Mouse (Mus musculus): ENCODE measurements around the gene Slc17a4. TPM values are rescaled to one million over a fixed set of nuclear protein-coding genes. Genes with fewer than 3 reads are reported as not detected.

The Slc17a4 gene
- total and polyA plus RNA-seq, 3 experiments, result 0.54 TPM; not detected in 2

GRCm38 (mm10) chr13:23913791-23914306 is 960 bp downstream of the Slc17a4 start:
- DNase-seq (ENCODE audit: low read depth, low spot score), result peak; percentile 93
- peak overlapping the region; percentile 93 for H3K27ac ChIP-seq (ENCODE audit: control insufficient read depth, low read depth, low read length)
- no peaks in the 10 kb centered on the region for H3K27me3 ChIP-seq (ENCODE audit: control insufficient read depth in 1 of 2, insufficient read depth in 2 of 2, low read length in 2 of 2)
- H3K9me3 ChIP-seq (replicated peaks; ENCODE audit: insufficient read depth, low read length), result no peaks in the 10 kb centered on the region
- H3K36me3 ChIP-seq (ENCODE audit: control insufficient read depth in 1 of 2, insufficient read depth in 2 of 2, low read length in 2 of 2), result peaks cover 0 to 48% of the 10 kb centered on the region in 2 experiments; a peak in 2 of 4 replicates
- peaks cover 26 to 45% of the 10 kb centered on the region in 2 experiments for H3K4me1 ChIP-seq (ENCODE audit: control insufficient read depth in 1 of 2, insufficient read depth in 2 of 2, low read length in 2 of 2)
- no peak overlapping the region for H3K4me3 ChIP-seq (ENCODE audit: control insufficient read depth in 1 of 2, insufficient read depth in 1 of 2, low read depth in 2 of 2, low read length in 2 of 2)
- peak overlapping the region; percentile 13; the same call in 1 of the 2 replicates for H3K9ac ChIP-seq (ENCODE audit: control insufficient read depth, low read depth, low read length, poor library complexity, severe bottlenecking)
- no peaks in the 10 kb centered on the region for H3K79me2 ChIP-seq (ENCODE audit: control insufficient read depth, insufficient read depth, low read length, poor library complexity)
- TF ChIP-seq JUND (IDR thresholded peaks at IDR 0.05; ENCODE audit: low read depth, low read length), result peak; percentile 91
- no peak for TF ChIP-seq ZKSCAN1 (IDR thresholded peaks at IDR 0.05; ENCODE audit: low read depth, low read length)
- TF ChIP-seq MAZ (IDR thresholded peaks at IDR 0.05; ENCODE audit: low read depth, low read length), result 0 out of 2 replicates have a peak, but pooled peaks have one; percentile 58
- no peak for TF ChIP-seq CHD1 (IDR thresholded peaks at IDR 0.05; ENCODE audit: low read depth, low read length)
- TF ChIP-seq POLR2AphosphoS5 (IDR thresholded peaks at IDR 0.05; ENCODE audit: borderline replicate concordance, low read depth, low read length), result no peak
- peak; percentile 94 for TF ChIP-seq SIN3A (IDR thresholded peaks at IDR 0.05; ENCODE audit: low read length)
- TF ChIP-seq GATA1 (IDR thresholded peaks at IDR 0.05; ENCODE audit: low read depth, low read length), result peak; percentile 96
- no peak for TF ChIP-seq NELFE (IDR thresholded peaks at IDR 0.05; ENCODE audit: low read depth, low read length)
- TF ChIP-seq POLR2AphosphoS2 (IDR thresholded peaks at IDR 0.05; ENCODE audit: low read length), result no peak
- peak; percentile 91 for TF ChIP-seq TCF12 (IDR thresholded peaks at IDR 0.05; ENCODE audit: low read depth, low read length)
- TF ChIP-seq BHLHE40 (IDR thresholded peaks at IDR 0.05; ENCODE audit: borderline replicate concordance, low read depth, low read length), result peak; percentile 90
- TF ChIP-seq CTCF (IDR thresholded peaks at IDR 0.05 in 2 of 3, conservative IDR thresholded peaks at IDR 0.05 in 1 of 3; ENCODE audit: control insufficient read depth in 1 of 3, insufficient read depth in 1 of 3, low read depth in 2 of 3, low read length in 3 of 3, poor library complexity in 1 of 3, severe bottlenecking in 1 of 3), result no peak
- 0 out of 2 replicates have a peak, but pooled peaks have one; percentile 8 for TF ChIP-seq MEF2A (IDR thresholded peaks at IDR 0.05; ENCODE audit: extremely low read depth, insufficient replicate concordance, low read depth, low read length, poor library complexity, severe bottlenecking)
- TF ChIP-seq KAT2A (conservative IDR thresholded peaks at IDR 0.05; ENCODE audit: low read depth, low read length), result no peak
- no peak for TF ChIP-seq MAFK (IDR thresholded peaks at IDR 0.05; ENCODE audit: borderline replicate concordance, low read depth, low read length)
- peak; percentile 97 for TF ChIP-seq MYC (IDR thresholded peaks at IDR 0.05; ENCODE audit: low read depth, low read length)
- no peak; the same call in none of the 2 replicates for TF ChIP-seq HCFC1 (IDR thresholded peaks at IDR 0.05; ENCODE audit: low read depth, low read length)
- TF ChIP-seq ZC3H11A (IDR thresholded peaks at IDR 0.05; ENCODE audit: low read depth, low read length), result no peak
- no peak for TF ChIP-seq ELF1 (IDR thresholded peaks at IDR 0.05; ENCODE audit: low read depth, low read length)
- peak; percentile 87 for TF ChIP-seq MXI1 (IDR thresholded peaks at IDR 0.05; ENCODE audit: low read depth, low read length)
- TF ChIP-seq MAX (IDR thresholded peaks at IDR 0.05; ENCODE audit: low read length), result peak; percentile 91
- peak; percentile 96 for TF ChIP-seq TAL1 (IDR thresholded peaks at IDR 0.05; ENCODE audit: low read length)
- TF ChIP-seq E2F4 (IDR thresholded peaks at IDR 0.05; ENCODE audit: borderline replicate concordance, low read depth, low read length), result no peak
- no peak for TF ChIP-seq CHD2 (IDR thresholded peaks at IDR 0.05; ENCODE audit: low read length)
- TF ChIP-seq ZMIZ1 (IDR thresholded peaks at IDR 0.05; ENCODE audit: low read depth, low read length), result no peak; the same call in 1 of the 2 replicates
- no peak for TF ChIP-seq GABPA (IDR thresholded peaks at IDR 0.05; ENCODE audit: low read depth, low read length)
- peak; percentile 28; the same call in 1 of the 2 replicates for TF ChIP-seq NRF1 (IDR thresholded peaks at IDR 0.05; ENCODE audit: insufficient read depth, low read depth, low read length, poor library complexity, severe bottlenecking)
- peak; percentile 98 for TF ChIP-seq ETS1 (IDR thresholded peaks at IDR 0.05; ENCODE audit: low read depth, low read length)
- TF ChIP-seq RCOR1 (IDR thresholded peaks at IDR 0.05; ENCODE audit: low read depth, low read length), result no peak
- peak; percentile 67; the same call in 1 of the 2 replicates for TF ChIP-seq TBP (IDR thresholded peaks at IDR 0.05; ENCODE audit: low read depth, low read length)
- no peak for TF ChIP-seq UBTF (IDR thresholded peaks at IDR 0.05; ENCODE audit: borderline replicate concordance, insufficient read depth, low read depth, low read length)
- TF ChIP-seq USF2 (IDR thresholded peaks at IDR 0.05; ENCODE audit: borderline replicate concordance in 1 of 2, insufficient read depth in 1 of 2, low read depth in 1 of 2, low read length in 2 of 2), result no peak
- TF ChIP-seq POLR2A (IDR thresholded peaks at IDR 0.05; ENCODE audit: control insufficient read depth in 1 of 2, insufficient read depth in 1 of 2, low read depth in 1 of 2, low read length in 2 of 2, poor library complexity in 1 of 2), result 0 out of 4 replicates have a peak, but pooled peaks of 1 of the 2 experiments have one; percentile 43
- no peak; the same call in 1 of the 2 replicates for TF ChIP-seq USF1 (IDR thresholded peaks at IDR 0.05; ENCODE audit: low read depth, low read length)
- peak; percentile 52 for TF ChIP-seq ZNF384 (IDR thresholded peaks at IDR 0.05; ENCODE audit: low read depth, low read length)
- no peak for TF ChIP-seq RAD21 (IDR thresholded peaks at IDR 0.05; ENCODE audit: low read depth, low read length)
- peak; percentile 85 for TF ChIP-seq MYB (IDR thresholded peaks at IDR 0.05; ENCODE audit: low read depth, low read length)

Measured in MEL (cell line).